Mouse (Mus musculus): ENCODE measurements at regions not wholly inside any gene's neighbourhood (a gene's known extent, or its start where the extent isn't known, plus 50 kb on each side); places are given as distances from the start of the nearest gene placed in this dataset.
"Not testable (repeated sequence)": the region's sequence is repeated elsewhere in the genome, so short reads cannot be mapped to it uniquely, and the experiment has no call there.

DNA sequence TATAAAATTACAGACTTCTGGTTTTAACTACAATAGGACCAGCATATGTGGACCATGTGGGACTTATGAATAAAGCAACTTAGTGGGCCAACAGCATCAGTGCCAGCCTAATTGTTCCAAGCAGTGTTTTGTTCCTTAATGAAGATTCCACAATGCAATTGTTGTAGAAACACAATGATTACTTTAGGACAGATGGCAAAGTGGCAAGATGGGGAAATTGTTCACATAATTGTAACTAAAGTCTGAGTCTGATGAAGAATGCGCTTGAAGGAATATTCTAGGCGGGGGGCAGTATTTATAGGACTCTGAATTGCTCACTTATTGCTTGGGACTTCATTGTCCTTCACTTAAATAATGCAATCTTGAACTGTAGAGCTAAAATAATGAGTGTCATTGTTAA lies 253.4 kb upstream of the Kcnj3 start:
- intact Hi-C loops (cut with DNase I) = no loop called here
- no peak for DNase-seq (ENCODE audit: low spot score)

DNA sequence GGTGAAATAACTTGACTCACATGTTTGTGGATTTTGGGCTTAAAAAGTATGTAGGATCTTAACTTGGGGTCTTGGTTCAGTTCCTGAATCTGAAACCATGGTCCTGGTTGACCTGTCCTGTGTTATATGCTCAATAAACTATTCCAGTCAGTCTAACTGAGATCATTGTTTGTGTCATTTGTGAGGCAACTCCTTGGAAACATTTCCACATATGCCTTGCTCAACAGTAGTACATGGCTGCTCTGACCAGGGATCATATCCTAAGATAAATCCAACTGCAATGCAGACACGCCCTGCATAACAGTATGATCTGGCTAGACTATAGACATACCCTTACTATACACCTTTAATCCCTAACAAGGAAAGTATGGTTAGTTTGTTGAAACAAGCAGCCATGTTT lies 228.9 kb upstream of the Kcnj3 start:
- DNase-seq (ENCODE audit: low spot score) = no peak
- intact Hi-C loops (cut with DNase I) = no loop called here

DNA sequence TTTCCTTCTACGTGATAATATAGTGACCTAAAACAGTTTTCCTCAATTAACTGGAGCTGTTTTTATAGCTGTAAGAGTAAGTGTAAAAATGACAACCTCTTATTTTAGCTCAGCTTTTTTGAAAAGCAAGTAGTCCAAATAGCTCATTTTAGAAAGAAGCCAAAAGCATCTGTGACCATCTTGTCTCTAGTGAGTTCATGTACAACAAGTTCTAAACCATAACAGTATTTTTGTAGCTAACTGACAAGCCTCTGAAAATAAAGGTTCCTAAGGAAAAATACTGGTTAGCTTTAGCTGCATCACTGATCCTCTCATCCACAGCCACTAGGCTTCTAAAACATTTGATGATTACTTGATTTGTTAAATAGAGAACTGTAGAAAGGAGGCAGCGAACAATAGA lies 227.2 kb upstream of the Kcnj3 start:
- no peak for DNase-seq (ENCODE audit: low spot score)
- intact Hi-C loops (cut with DNase I) = no loop called here

DNA sequence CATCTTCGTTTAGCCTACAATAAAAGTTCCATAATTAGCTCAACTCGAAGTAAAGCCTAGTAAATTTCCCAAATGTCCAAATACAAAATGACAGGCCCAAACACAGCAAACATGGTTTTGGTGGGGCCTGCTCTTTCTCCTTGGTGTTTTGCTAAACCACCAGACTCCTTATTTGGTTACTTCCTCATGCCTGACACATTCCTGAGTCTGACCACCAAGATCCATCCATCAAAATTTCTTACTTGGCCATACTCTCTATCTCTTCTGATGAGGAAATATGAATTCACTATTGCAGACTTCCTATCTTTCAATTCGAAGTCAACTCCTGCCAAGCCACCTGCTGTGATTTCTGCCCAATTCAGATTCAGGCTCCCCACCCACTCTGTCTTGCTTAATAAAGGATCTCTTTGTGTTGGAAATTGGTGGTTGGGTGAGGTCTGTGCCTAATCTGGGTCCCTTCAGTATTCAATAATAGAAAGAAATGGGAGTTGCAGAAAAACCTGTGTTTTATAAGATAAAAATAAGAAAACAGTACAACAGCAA lies 225.9 kb upstream of the Kcnj3 start:
- intact Hi-C loops (cut with DNase I) = no loop called here
- no peak for DNase-seq (ENCODE audit: low spot score)

DNA sequence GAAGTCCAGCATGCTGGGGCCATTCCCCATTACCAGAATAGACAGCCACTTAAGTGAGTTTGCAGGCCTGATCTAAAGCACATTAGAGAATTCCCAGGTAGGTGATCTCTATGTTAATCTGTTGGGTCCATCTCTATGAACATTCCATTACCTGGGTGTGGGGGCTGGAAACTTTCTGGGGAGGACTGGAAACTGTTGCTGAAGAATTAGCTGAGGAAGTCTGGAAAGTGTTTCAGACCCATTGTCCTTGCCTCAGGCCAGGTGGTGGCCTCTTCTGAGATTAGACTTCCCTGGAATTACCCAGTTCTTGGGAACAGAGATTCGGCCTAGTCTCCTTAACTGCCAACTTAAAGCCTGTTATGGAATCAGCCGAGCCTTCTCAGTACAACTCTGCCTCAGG lies 224.5 kb upstream of the Kcnj3 start:
- intact Hi-C loops (cut with DNase I) = no loop called here
- no peak for DNase-seq (ENCODE audit: low spot score)

DNA sequence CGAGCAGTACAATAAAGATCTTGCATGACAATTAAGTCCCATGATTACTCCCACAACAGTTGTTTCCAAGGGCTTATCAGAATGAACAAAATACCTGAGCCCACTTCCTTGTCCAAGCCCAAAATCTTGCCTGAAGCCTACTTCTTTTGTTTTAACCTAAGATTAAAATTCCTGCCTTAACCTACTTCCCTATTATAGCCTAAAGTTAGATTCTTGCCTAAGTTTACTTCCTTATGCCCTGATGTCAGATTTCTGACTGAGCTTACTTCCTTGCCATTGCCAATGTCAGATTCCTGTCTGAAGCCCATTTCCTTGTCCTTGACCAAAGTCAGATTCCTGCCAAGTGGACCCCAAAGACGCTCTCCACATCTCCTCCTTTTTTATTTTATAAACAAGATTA lies 213.7 kb upstream of the Kcnj3 start:
- no peak for DNase-seq (ENCODE audit: low spot score)
- intact Hi-C loops (cut with DNase I) = no loop called here

DNA sequence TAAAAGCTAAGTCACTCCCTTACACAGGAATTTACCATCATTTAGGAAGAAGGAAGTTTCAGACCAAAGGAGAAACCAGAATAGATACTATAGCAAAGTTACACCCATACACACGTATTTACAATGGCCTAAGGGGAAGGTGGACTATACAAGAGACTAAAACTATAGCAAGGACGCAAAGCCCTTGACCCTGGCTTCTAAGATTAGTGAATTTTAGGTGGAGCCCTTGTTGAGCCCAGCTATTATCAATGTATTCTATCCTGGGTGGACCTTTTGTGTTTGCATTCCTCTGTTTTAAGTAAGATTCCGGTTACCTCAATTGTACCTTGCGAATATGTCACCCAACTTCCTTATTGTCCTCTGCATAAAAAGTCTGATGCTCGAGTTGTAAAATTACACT lies 213.0 kb upstream of the Kcnj3 start:
- intact Hi-C loops (cut with DNase I); DNase-seq (ENCODE audit: low spot score): not testable (repeated sequence)

DNA sequence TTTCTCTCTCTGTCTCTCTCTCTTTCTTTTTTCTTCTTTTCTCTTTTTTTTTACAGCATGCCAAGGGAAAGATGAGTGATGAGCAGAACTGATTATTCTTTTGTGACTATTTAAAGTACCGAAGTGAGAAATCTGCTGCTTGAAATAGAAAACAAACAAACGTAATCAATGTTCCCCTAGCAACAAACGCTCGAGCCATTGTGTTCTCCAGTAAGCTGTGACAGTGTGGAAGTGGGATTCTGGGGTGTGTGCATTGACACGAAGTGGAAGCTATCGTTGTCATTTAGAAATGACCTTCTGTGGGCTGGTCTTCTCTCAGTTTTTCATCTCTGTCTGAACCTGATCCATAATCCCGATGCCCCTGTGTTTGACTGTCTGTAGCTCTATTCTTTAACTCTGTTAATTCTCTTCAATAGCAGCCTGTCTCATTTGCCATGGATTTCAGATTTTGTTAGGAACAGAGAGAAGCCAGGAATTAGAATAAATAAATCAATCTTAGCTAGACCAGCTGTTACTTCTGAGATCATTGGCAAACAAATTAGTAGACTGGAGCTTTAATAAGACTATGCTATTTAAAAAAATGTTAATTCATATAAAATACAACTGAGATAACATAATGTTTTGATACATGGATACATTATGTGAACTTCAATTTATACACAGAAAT lies 207.5 kb upstream of the Kcnj3 start:
- intact Hi-C loops (cut with DNase I) = no loop called here
- no peak for DNase-seq (ENCODE audit: low spot score)

DNA sequence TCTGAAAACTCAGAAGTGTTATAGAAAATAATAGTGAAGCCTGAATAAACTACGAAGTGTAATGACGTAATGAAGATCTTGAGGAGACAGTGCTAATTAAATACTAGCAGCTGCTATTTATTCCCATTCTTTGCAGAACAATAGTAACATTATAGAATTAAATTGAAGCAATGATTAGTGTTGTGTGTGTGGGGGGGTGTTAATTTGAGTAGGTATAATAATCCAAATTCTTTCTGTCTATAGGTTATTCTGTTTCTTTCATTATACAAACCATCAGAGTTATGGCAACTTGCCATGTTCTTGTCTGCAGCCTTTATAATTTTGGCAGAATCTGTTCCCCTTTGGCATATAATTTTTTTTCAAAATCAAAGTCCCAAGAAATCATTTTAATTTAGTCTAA lies 203.9 kb upstream of the Kcnj3 start:
- DNase-seq (ENCODE audit: low spot score) = no peak
- intact Hi-C loops (cut with DNase I) = no loop called here

DNA sequence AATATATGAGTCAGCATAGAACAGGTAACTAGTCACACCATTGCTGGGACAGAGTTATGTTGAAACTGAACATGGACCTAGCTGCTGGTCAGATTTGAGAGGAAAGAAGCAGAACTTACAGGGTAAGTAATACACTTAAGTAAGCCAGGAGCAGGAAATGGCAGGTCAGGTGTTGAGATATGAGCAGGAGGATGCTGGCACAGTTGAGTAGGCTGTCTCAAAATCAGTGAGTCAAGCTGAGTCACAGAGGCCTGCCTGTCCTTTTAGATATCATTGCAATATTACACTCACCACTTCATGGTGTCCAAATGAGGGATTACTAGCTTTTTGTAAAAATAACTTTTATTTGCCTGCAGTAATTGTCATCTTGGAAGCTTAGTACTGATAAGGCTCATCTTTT lies 182.6 kb upstream of the Kcnj3 start:
- no peak for DNase-seq (ENCODE audit: low spot score)
- intact Hi-C loops (cut with DNase I) = no loop called here

DNA sequence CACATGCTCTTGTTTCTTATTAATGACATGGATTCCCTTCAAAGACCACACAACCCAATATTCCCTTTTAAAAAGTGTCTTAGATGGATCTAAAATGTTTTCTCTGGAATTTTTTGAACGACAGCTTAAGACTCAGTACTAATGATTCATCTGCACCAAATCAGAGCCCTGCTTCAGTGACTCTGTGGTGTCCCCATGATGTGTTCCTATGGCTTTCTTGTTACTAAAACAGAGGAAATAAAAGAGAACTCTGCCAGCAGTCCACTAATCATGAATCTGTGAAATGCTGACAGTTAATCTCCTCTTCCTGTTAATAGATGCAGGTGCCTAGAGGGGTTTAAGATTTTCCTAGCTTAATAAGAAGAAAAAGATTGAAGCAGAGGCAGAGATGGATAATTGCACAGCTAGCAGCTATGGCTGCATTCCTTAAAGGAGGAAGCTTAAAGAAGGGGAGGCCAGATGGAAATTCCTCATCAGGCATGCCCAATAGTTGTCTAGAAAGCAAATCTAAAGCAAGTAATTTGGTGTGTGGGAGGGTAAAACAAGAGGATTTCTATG lies 173.0 kb upstream of the Kcnj3 start:
- intact Hi-C loops (cut with DNase I) = no loop called here

DNA sequence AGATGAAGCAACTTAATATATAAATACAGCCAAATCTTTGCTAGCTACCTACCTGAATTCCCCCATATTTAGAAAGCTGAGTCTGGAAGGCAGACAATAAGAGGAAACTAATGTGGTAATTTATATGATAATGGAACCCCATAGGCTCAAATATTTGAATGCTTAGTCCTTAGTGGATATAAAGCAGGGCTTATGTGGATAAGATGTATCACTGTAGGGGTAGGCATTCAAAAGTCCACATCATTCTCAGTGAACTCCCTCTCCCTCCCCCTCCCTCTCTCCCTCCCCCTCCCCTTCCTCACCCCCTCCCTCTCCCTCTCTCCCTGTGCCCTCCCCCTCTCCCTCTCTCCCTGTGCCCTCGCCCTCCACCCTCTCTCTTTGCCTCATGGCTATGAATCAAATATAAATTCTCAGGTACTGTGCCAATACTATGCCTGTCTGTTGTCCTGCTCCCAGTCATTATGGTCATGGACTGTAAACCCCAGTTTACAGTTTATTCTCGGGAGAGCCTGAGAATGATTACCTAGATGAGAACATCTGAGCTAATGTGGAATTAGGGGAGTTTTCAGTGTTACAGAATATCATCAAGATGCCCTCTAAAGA lies 171.8 kb upstream of the Kcnj3 start:
- intact Hi-C loops (cut with DNase I) = no loop called here
- no peak for DNase-seq (ENCODE audit: low spot score)

More for the DNA sequence above, 173.0 kb upstream of the Kcnj3 start:
- DNase-seq (ENCODE audit: low spot score) = no peak

DNA sequence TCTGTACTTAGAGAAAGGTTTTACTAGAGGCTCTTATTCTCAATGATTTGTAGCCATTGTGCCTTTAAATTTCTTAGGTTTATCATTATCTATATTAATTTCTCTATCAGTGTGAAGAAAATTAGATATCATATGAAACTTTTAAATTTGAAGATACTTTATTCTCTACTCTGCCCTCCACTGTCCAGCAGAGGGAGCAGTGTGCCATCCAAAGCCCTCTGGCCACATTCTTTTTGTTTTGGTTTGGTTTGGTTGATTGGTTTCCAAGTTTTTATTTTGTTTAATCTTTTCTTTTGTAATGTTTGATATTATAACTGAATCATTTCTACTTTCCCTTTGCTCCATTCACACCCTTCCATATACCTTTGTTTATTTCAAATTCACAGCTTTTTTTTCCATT lies 129.4 kb upstream of the Kcnj3 start:
- no peak for DNase-seq (ENCODE audit: low spot score)

DNA sequence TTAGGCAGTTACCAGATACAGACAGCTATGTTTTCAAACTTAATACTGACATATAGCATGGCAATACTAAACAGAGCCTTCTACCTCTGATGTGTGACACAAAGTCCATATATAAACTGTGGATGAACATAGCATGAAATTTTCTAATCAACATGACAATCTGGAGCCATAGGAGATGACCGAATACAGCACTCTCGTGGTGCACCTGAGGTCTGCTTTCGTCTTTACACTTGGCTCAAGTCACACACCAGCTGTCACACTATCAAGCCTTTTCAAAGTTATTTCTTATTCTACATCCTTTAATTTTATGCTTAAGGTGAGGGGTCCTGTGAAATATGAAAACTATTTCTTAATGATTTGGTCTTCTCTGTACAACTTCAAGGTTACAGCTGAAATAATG lies 120.1 kb upstream of the Kcnj3 start:
- no peak for DNase-seq (ENCODE audit: low spot score)

More for the DNA sequence above, 129.4 kb upstream of the Kcnj3 start:
- intact Hi-C loops (cut with DNase I) = loop anchor here (2.0 to 10.0 kb wide), 3 partner anchors 534 to 718 kb away; no protein-coding TSS in a partner anchor

DNA sequence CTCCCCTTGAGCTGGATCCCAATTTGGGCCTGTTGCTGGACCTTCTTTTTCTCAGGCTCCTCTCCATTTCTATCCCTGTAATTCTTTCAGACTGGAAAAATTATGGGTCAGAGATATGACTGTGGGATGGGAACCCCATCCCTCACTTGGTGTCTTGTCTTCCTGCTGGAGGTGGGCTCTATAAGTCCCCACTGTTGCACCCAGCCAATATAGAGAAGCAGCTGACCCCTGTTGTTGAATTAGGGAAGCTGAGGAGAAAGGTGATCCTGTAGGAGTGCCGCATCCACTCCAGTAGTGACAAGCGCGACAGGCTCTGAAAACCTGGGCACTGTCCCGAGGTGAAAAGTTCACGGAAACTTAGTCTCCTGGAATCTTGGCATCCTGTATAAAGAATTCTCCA lies 81.7 kb upstream of the Kcnj3 start:
- intact Hi-C loops (cut with DNase I); DNase-seq (ENCODE audit: low spot score): not testable (repeated sequence)

More for the DNA sequence above, 120.1 kb upstream of the Kcnj3 start:
- intact Hi-C loops (cut with DNase I) = no loop called here
